Mouse (Mus musculus): ENCODE results near the gene Rin2. TPM values are rescaled to one million over a fixed set of nuclear protein-coding genes. Genes with fewer than 3 reads are reported as not detected.

The Rin2 gene
- polyA plus RNA-seq, 1 experiment: 6.3 TPM

DNA sequence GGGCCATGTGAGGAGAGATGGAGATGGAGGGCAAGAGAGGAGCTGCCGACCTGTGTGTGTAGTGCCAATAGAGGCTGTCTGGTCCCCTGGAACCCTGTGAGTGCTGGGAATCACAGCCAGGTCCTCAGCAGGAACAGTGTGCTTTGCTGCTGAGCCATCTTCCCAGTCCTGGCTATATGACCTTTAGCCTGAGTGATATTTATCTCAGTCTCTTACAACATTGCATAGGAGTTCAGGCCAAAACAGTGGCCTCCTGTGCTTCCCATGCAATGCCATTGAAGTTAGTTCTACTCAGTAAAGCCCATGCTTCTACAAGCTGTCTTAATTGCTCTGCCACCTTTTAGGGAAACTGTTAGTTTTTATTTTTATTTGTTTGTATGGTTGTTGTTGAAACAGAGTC is 160.9 kb downstream of the Rin2 start:
- Histone ChIP-seq H3K27ac (ENCODE audit: insufficient read depth, low read depth, low read length) (peak overlapping the region; percentile 81; the same call in 1 of the 2 replicates), H3K27me3 (ENCODE audit: control insufficient read depth, insufficient read depth, low read length) (no peaks in the 10 kb centered on the region), H3K4me1 (ENCODE audit: control insufficient read depth, insufficient read depth, insufficient read length, low read length) (peaks cover 25% of the 10 kb centered on the region), H3K36me3 (ENCODE audit: control insufficient read depth, insufficient read depth, low read length) (peaks cover 3% of the 10 kb centered on the region), H3K4me3 (ENCODE audit: low read depth, low read length) (no peak overlapping the region)
- no peak for TF ChIP-seq CTCF (IDR thresholded peaks at IDR 0.05; ENCODE audit: extremely low read depth, insufficient read length, insufficient replicate concordance, low read depth, low read length)
- no peak for TF ChIP-seq POLR2A (IDR thresholded peaks at IDR 0.05; ENCODE audit: low read depth, low read length)
- 37% methylated on average over 1 of the region's 1 CpGs for WGBS

DNA sequence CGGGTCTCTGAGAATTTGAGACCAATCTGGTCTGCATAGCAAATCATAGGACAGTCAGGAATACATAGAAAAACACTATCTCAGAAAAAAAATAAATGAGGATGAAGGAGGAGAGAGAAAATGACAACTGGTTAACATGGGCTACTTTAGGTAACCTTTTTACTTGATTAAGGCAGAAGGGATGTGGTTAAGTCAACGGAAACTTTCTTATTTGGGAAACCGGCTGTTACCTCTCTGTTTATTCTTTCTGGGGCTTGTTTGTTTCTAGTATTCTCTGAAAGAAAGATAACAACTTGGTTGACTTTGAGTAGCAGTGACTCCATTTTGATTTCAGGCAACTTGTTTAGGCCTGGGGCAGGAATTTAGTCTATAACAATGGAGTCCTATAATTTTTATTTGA is 163.7 kb downstream of the Rin2 start:
- 84% methylated on average over 3 of the region's 3 CpGs for WGBS
- TF ChIP-seq CTCF (IDR thresholded peaks at IDR 0.05; ENCODE audit: extremely low read depth, insufficient read length, insufficient replicate concordance, low read depth, low read length): no peak
- TF ChIP-seq POLR2A (IDR thresholded peaks at IDR 0.05; ENCODE audit: low read depth, low read length): no peak
- no peaks in the 10 kb centered on the region for H3K27me3 ChIP-seq (ENCODE audit: control insufficient read depth, insufficient read depth, low read length)
- peaks cover 29% of the 10 kb centered on the region for H3K4me1 ChIP-seq (ENCODE audit: control insufficient read depth, insufficient read depth, insufficient read length, low read length)
- H3K36me3 ChIP-seq (ENCODE audit: control insufficient read depth, insufficient read depth, low read length): peaks cover 3% of the 10 kb centered on the region
- no peak overlapping the region for H3K4me3 ChIP-seq (ENCODE audit: low read depth, low read length)
- no peak overlapping the region for H3K27ac ChIP-seq (ENCODE audit: insufficient read depth, low read depth, low read length)

DNA sequence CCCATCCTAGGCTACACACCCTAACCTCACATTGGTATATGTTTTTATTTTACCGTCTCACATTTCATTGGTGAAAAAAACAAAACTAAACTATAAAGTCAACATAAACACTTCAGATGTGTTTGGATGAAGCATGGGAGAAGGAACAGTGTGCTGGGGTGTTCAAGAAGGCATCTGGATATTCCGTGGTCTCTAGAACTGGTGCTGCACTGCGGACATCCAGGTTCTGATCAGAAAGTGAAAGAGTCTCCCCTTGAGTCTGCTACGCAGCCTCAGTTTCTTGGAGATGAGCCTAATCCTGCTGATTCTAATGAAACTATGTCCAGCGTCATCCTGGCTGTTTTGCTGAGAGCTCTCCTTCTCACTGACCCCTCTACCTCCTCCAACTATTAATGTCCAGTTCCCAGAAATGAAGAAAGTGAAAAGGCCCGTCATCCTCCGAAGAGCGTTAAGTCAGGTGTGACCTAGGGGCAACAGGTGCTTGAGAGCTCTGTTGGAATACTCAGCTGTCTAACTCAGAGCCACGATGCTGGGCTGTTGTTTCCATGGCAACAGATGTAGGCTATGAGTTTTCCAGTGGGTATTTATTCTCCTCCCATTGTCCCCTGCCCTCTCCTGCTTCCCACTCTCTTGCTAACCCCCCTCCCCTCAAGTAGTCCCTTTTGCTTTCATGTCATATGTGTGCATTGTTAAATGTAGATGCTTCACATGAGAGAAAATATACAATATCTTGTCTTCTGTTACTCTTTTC is 164.7 kb downstream of the Rin2 start:
- Histone ChIP-seq H3K4me3 (ENCODE audit: low read depth, low read length) (no peak overlapping the region), H3K27ac (ENCODE audit: insufficient read depth, low read depth, low read length) (no peak overlapping the region), H3K36me3 (ENCODE audit: control insufficient read depth, insufficient read depth, low read length) (peaks cover 6% of the 10 kb centered on the region), H3K27me3 (ENCODE audit: control insufficient read depth, insufficient read depth, low read length) (no peaks in the 10 kb centered on the region), H3K4me1 (ENCODE audit: control insufficient read depth, insufficient read depth, insufficient read length, low read length) (peaks cover 33% of the 10 kb centered on the region)
- TF ChIP-seq CTCF (IDR thresholded peaks at IDR 0.05; ENCODE audit: extremely low read depth, insufficient read length, insufficient replicate concordance, low read depth, low read length) (no peak), POLR2A (IDR thresholded peaks at IDR 0.05; ENCODE audit: low read depth, low read length) (no peak)
- 84% methylated on average over 9 of the region's 9 CpGs for WGBS

DNA sequence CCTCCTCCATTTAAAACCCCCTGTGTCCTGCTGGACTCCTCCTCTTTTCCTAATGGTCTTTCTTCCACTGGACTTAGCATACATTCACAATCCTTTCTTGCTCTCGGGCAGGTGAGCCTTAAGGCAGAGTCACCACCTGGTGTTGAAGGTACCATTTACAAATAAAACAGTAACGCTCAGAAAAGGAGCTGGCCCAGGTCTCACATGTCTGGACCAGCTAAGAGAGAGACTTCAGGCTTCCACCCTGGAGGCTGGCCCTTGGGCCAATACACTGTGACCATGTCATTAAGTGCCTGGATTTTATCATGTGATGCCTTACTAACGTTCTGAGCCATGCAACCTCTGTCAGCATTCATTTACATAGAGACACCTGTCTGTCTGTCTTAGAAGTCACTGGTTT is 165.3 kb downstream of the Rin2 start:
- TF ChIP-seq POLR2A (IDR thresholded peaks at IDR 0.05; ENCODE audit: low read depth, low read length) (no peak), CTCF (IDR thresholded peaks at IDR 0.05; ENCODE audit: extremely low read depth, insufficient read length, insufficient replicate concordance, low read depth, low read length) (no peak)
- 64% methylated on average over 3 of the region's 3 CpGs for WGBS
- Histone ChIP-seq H3K27ac (ENCODE audit: insufficient read depth, low read depth, low read length) (peak overlapping the region; percentile 39; the same call in 1 of the 2 replicates), H3K27me3 (ENCODE audit: control insufficient read depth, insufficient read depth, low read length) (no peaks in the 10 kb centered on the region), H3K4me1 (ENCODE audit: control insufficient read depth, insufficient read depth, insufficient read length, low read length) (peaks cover 33% of the 10 kb centered on the region), H3K4me3 (ENCODE audit: low read depth, low read length) (no peak overlapping the region), H3K36me3 (ENCODE audit: control insufficient read depth, insufficient read depth, low read length) (peaks cover 11% of the 10 kb centered on the region)

DNA sequence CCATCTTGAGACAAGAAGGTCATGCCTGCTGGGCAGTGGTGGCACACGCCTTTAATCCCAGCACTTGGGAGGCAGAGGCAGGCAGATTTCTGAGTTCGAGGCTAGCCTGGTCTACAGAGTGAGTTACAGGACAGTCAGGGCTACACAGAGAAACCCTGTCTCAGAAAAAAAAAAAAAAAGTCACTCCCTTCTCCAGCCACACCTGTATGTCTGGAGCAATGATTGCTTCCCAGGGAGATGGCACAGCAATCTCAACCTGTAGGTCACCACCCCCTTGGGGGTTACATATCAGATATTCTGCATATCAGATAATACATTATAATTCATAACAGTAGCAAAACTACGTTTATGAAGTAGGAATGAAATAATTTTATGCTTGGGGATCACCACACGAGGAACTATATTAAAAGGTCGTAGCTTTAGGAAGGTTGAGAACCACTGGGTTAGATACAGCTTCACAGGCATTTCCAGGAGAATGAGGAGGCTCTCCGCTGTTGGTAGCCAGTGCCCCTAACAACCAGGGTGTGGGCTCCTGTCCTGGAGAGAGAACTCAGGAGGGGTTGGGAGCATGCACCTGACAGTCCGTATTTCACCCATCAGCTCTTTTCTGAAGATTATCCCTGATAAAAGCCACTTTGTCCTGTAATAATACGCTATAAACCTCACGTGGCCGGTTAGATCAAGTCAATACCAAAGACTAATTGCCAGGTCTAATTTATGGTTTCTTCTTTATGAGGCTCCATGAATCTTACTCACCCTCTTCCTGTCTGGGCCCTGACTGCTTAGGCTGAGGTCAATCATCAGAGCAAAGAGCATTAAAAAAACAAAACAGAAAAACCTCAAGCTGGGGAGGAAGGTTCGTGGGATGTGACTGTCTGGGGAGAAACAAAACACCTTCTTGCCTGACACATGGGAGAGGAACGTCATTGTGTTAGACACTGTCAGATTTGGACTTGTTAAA is 166.2 kb downstream of the Rin2 start:
- WGBS: 27% methylated on average over 12 of the region's 12 CpGs

DNA sequence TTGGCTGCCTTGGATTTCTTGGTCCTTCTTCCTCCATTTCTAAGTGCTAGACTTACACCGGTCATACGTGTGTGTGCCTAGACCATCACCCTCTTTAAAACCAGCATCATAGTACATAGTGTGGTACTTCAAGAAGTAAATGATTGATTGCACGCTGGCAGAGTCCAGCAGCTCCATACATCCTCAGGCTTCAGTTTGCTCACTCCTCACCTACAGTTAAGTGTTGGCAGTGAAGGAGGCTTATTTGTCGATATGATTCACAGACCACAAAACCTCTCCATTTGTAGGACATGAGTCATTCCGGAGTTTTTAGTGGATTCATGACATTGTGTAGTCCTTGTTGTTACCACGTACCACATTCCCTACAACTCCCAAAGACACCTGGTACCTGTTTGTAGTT is 168.3 kb downstream of the Rin2 start:
- WGBS: 44% methylated on average over 6 of the region's 6 CpGs
- Histone ChIP-seq H3K4me3 (ENCODE audit: low read depth, low read length) (no peak overlapping the region), H3K27ac (ENCODE audit: insufficient read depth, low read depth, low read length) (no peak overlapping the region), H3K27me3 (ENCODE audit: control insufficient read depth, insufficient read depth, low read length) (no peaks in the 10 kb centered on the region), H3K4me1 (ENCODE audit: control insufficient read depth, insufficient read depth, insufficient read length, low read length) (peaks cover 28% of the 10 kb centered on the region), H3K36me3 (ENCODE audit: control insufficient read depth, insufficient read depth, low read length) (peaks cover 19% of the 10 kb centered on the region)
- TF ChIP-seq POLR2A (IDR thresholded peaks at IDR 0.05; ENCODE audit: low read depth, low read length) (no peak), CTCF (IDR thresholded peaks at IDR 0.05; ENCODE audit: extremely low read depth, insufficient read length, insufficient replicate concordance, low read depth, low read length) (no peak)

More for the DNA sequence above, 166.2 kb downstream of the Rin2 start:
- Histone ChIP-seq H3K4me3 (ENCODE audit: low read depth, low read length) (no peak overlapping the region), H3K4me1 (ENCODE audit: control insufficient read depth, insufficient read depth, insufficient read length, low read length) (peaks cover 28% of the 10 kb centered on the region), H3K27me3 (ENCODE audit: control insufficient read depth, insufficient read depth, low read length) (no peaks in the 10 kb centered on the region), H3K36me3 (ENCODE audit: control insufficient read depth, insufficient read depth, low read length) (peaks cover 14% of the 10 kb centered on the region), H3K27ac (ENCODE audit: insufficient read depth, low read depth, low read length) (peak overlapping the region; percentile 73)
- no peak for TF ChIP-seq POLR2A (IDR thresholded peaks at IDR 0.05; ENCODE audit: low read depth, low read length)
- no peak for TF ChIP-seq CTCF (IDR thresholded peaks at IDR 0.05; ENCODE audit: extremely low read depth, insufficient read length, insufficient replicate concordance, low read depth, low read length)

DNA sequence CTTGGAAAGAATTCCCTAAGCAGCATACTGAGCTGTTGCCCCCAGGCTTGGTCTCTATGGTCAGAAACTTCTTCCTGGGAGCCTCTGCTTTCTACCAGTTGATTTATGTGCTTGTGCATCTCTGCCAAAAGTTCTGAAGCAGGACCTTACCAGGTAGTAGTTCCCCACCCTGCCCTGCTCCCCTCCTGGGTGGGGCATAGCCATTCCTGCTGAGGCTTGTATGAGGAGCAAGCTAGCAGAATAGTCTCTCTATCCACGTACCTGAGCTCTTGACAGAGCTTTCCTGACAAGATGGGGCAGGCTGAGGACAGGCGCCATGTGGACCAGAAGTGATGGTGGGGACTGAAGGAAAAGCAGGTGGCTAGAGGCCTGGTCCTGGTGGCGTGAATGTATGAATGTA is 171.6 kb downstream of the Rin2 start:
- TF ChIP-seq POLR2A (IDR thresholded peaks at IDR 0.05; ENCODE audit: low read depth, low read length) (no peak), CTCF (IDR thresholded peaks at IDR 0.05; ENCODE audit: extremely low read depth, insufficient read length, insufficient replicate concordance, low read depth, low read length) (no peak)
- 93% methylated on average over 3 of the region's 3 CpGs for WGBS

More for the DNA sequence above, 171.6 kb downstream of the Rin2 start:
- H3K27ac ChIP-seq (ENCODE audit: insufficient read depth, low read depth, low read length): no peak overlapping the region
- peaks cover 38% of the 10 kb centered on the region for H3K36me3 ChIP-seq (ENCODE audit: control insufficient read depth, insufficient read depth, low read length)
- H3K27me3 ChIP-seq (ENCODE audit: control insufficient read depth, insufficient read depth, low read length): no peaks in the 10 kb centered on the region
- H3K4me1 ChIP-seq (ENCODE audit: control insufficient read depth, insufficient read depth, insufficient read length, low read length): peaks cover 20% of the 10 kb centered on the region
- H3K4me3 ChIP-seq (ENCODE audit: low read depth, low read length): no peak overlapping the region

Data from small intestine, adult 2 months (tissue).